Mouse (Mus musculus) gastrocnemius, adult 2 months (tissue): ENCODE data around the gene Narfl. TPM values are rescaled to one million over a fixed set of nuclear protein-coding genes. Genes with fewer than 3 reads are reported as not detected.
A peak's percentile ranks its signal among the peaks of the same experiment; 100 is the strongest.

Experiments
- DNase-seq: peaks from one replicate; pipeline ENCODE4 v3.0.0; 2022
- H3K27ac ChIP-seq: fragments of 200-600 bp; 2 replicates; pipeline ENCODE4 v1.8.1; 2022; ENCODE audit warnings: mild to moderate bottlenecking
- H3K4me3 ChIP-seq: fragments of 200-600 bp; 2 replicates; pipeline ENCODE4 v1.8.1; 2022; ENCODE audit warnings: mild to moderate bottlenecking, moderate library complexity
- CTCF ChIP-seq: fragments of 200-600 bp; IDR thresholded peaks from 2 replicates; pipeline ENCODE4 v1.8.1; 2022; ENCODE audit warnings: antibody characterized with exemption, mild to moderate bottlenecking, moderate library complexity
- intact Hi-C: fragments of 180-260 bp; cut with DNase I; formaldehyde crosslinking; loops from one replicate; pipeline ENCODE4 v1.15.1; 2025
- total RNA-seq, 2 experiments: library from RNA; stranded (reverse); gene quantifications; 2 replicates each; pipeline ENCODE4 v1.2.3; 2021

The Narfl gene
- total RNA-seq, 2 experiments from 2014 or later: 28.6 to 38.7 TPM

GRCm38 (mm10) chr17:25749314-25749713 lies 24.3 kb upstream of the Narfl start:
- H3K4me3 ChIP-seq: no peak overlapping the region
- intact Hi-C loops: no loop called here
- DNase-seq: no peak
- no peak for TF ChIP-seq CTCF
- H3K27ac ChIP-seq: no peak overlapping the region

GRCm38 (mm10) chr17:25751446-25751845 lies 22.1 kb upstream of the Narfl start:
- intact Hi-C loops: no loop called here
- DNase-seq: peak; percentile 56
- no peak overlapping the region for H3K4me3 ChIP-seq
- H3K27ac ChIP-seq: no peak overlapping the region
- no peak for TF ChIP-seq CTCF

- TF ChIP-seq CTCF: no peak
- DNase-seq: no peak
- Histone ChIP-seq H3K27ac (no peak within 1 kb of the TSS), H3K4me3 (no peak within 1 kb of the TSS)
- intact Hi-C loops: no loop called here
These were observed 19.3 kb upstream of the Narfl start, which contains the start of gene Msln for GRCm38 (mm10) chr17:25754241-25754640. Gene Msln, minus strand, starts transcription at chr17:25754378.

- intact Hi-C loops: no loop called here
- TF ChIP-seq CTCF: no peak
These were observed 18.5 kb upstream of the Narfl start for GRCm38 (mm10) chr17:25755086-25755485.

GRCm38 (mm10) chr17:25755627-25756377 lies 17.8 kb upstream of the Narfl start:
- Histone ChIP-seq H3K27ac (no peak overlapping the region), H3K4me3 (no peak overlapping the region)
- no peak for DNase-seq
- intact Hi-C loops: no loop called here
- no peak for TF ChIP-seq CTCF

More at GRCm38 (mm10) chr17:25755086-25755485, 18.5 kb upstream of the Narfl start:
- H3K4me3 ChIP-seq: no peak overlapping the region
- no peak for DNase-seq
- H3K27ac ChIP-seq: no peak overlapping the region

GRCm38 (mm10) chr17:25756378-25757242 lies 17.0 kb upstream of the Narfl start:
- no peak for TF ChIP-seq CTCF
- DNase-seq: no peak
- Histone ChIP-seq H3K4me3 (no peak overlapping the region), H3K27ac (no peak overlapping the region)
- intact Hi-C loops: no loop called here

GRCm38 (mm10) chr17:25757691-25758090 lies 15.9 kb upstream of the Narfl start:
- no peak overlapping the region for H3K27ac ChIP-seq
- TF ChIP-seq CTCF: no peak
- no peak overlapping the region for H3K4me3 ChIP-seq
- DNase-seq: no peak
- intact Hi-C loops: no loop called here

GRCm38 (mm10) chr17:25760148-25760547 lies 13.4 kb upstream of the Narfl start:
- H3K27ac ChIP-seq: no peak overlapping the region
- no peak overlapping the region for H3K4me3 ChIP-seq
- TF ChIP-seq CTCF: no peak
- intact Hi-C loops: no loop called here
- no peak for DNase-seq

- intact Hi-C loops: no loop called here
- Histone ChIP-seq H3K4me3 (no peak overlapping the region), H3K27ac (peak overlapping the region; percentile 32; the same call in 1 of the 2 replicates)
- no peak for TF ChIP-seq CTCF
- no peak for DNase-seq
These were observed 12.0 kb upstream of the Narfl start for GRCm38 (mm10) chr17:25761561-25761970.

- intact Hi-C loops: no loop called here
- Histone ChIP-seq H3K4me3 (no peak overlapping the region), H3K27ac (no peak overlapping the region)
- no peak for DNase-seq
- TF ChIP-seq CTCF: no peak
These were observed 11.0 kb upstream of the Narfl start for GRCm38 (mm10) chr17:25762591-25762990.

GRCm38 (mm10) chr17:25765886-25766285 lies 7.7 kb upstream of the Narfl start:
- TF ChIP-seq CTCF: no peak
- DNase-seq: no peak
- H3K27ac ChIP-seq: no peak overlapping the region
- H3K4me3 ChIP-seq: no peak overlapping the region
- intact Hi-C loops: no loop called here

- no peak overlapping the region for H3K4me3 ChIP-seq
- no peak overlapping the region for H3K27ac ChIP-seq
- no peak for DNase-seq
- intact Hi-C loops: no loop called here
- TF ChIP-seq CTCF: no peak
These were observed 4.2 kb upstream of the Narfl start for GRCm38 (mm10) chr17:25769331-25769730.
